ENCODE assay signal across 8 mouse cellular contexts in genomic region chr1:172650519-172651287, GRCm38 (mm10). TPM values are rescaled to one million over a fixed set of nuclear protein-coding genes. Genes with fewer than 3 reads are reported as not detected.
DNase-seq lines count a peak whose midpoint lies in the region; ATAC-seq and TF ChIP-seq lines count a peak whose summit lies in the region.
"Had no signal": no experiment of that assay in that cellular context is flagged by ENCODE, and none has a peak within 500 bp of the region (broad histone marks: within the 10 kb centered on the region; RNA-seq: fewer than 3 reads in every experiment).

No protein-coding gene starts in this region.

- no peak for ATAC-seq in inflammation-experienced regulatory T-cells, adult 6 months

- H3K36me3 ChIP-seq in limb, embryonic 10.5 days: no peaks in the 10 kb centered on the region

- peaks cover 9% of the 10 kb centered on the region for H3K4me1 ChIP-seq in bone marrow macrophage, adult 2 months (ENCODE audit: control insufficient read depth, insufficient read depth, low read length)
- H3K4me1 ChIP-seq in limb, embryonic 10.5 days: no peaks in the 10 kb centered on the region

- H3K4me3 ChIP-seq in layer of hippocampus, adult 2 months: no peak overlapping the region
- no peak overlapping the region for H3K4me3 ChIP-seq in bone marrow macrophage, adult 2 months (ENCODE audit: insufficient read depth, low read length)
- H3K4me3 ChIP-seq in limb, embryonic 10.5 days: no peak overlapping the region

- TF ChIP-seq CTCF in layer of hippocampus, adult 2 months (conservative IDR thresholded peaks at IDR 0.05): peak; percentile 81
- TF ChIP-seq CTCF in bone marrow macrophage, adult 2 months (IDR thresholded peaks at IDR 0.05; ENCODE audit: low read depth, low read length): peak; percentile 46

- 62% methylated on average over 8 of the region's 8 CpGs for WGBS in limb, embryonic 10.5 days

- no peak for TF ChIP-seq POLR2A in bone marrow macrophage, adult 2 months (IDR thresholded peaks at IDR 0.05; ENCODE audit: borderline replicate concordance, low read depth, low read length)

- H3K27ac ChIP-seq in layer of hippocampus, adult 2 months: no peak overlapping the region
- H3K27ac ChIP-seq in bone marrow macrophage, adult 2 months (ENCODE audit: insufficient read depth, low read depth, low read length): no peak overlapping the region
- no peak overlapping the region for H3K27ac ChIP-seq in limb, embryonic 10.5 days

- no peak for DNase-seq in layer of hippocampus, adult 2 months (ENCODE audit: low spot score in 2 of 2)
- DNase-seq in layer of hippocampus, adult 9-10 months (ENCODE audit: low spot score): no peak
- DNase-seq in NIH3T3 (ENCODE audit: low read depth): peak; percentile 29
- DNase-seq in limb, embryonic 10.5 days (ENCODE audit: low spot score): peak; percentile 29
- DNase-seq in frontal cortex, postnatal 36 days (ENCODE audit: low spot score in 2 of 2): no peak

- H3K9me3 ChIP-seq in limb, embryonic 10.5 days (replicated peaks): no peaks in the 10 kb centered on the region

- H3K27me3 ChIP-seq in limb, embryonic 10.5 days (ENCODE audit: low read depth, poor library complexity, severe bottlenecking): no peaks in the 10 kb centered on the region

RNA-seq across cellular contexts. Expression of gene Dusp23, which starts 17.9 kb away (rescaled TPM):
- 1 to 10 TPM; 6.6 to 7.5 TPM for total RNA-seq in layer of hippocampus, adult 2 months (2021)
- 9.4 and 11.2 TPM in 2 replicates for polyA plus RNA-seq in bone marrow macrophage, adult 2 months (2012; ENCODE audit: insufficient read depth, insufficient read length, missing spikeins)
- polyA plus RNA-seq in limb, embryonic 10.5 days (2016; fragmentation: Nextera tagmentation; extraction: Ambion mirVana): 8.6 and 12.0 TPM in 2 replicates
- polyA plus RNA-seq in inflammation-experienced regulatory T-cells, adult 6 months (2017; shearing (Covaris generic)): 1 to 10 TPM; 5.1 to 9.2 (median 5.5) TPM

RNA-seq across cellular contexts. Expression of gene Crp, which starts 47.2 kb away (rescaled TPM):
- not detected for total RNA-seq in layer of hippocampus, adult 2 months (2021)
- not detected in 2 replicates for polyA plus RNA-seq in bone marrow macrophage, adult 2 months (2012; ENCODE audit: insufficient read depth, insufficient read length, missing spikeins)
- polyA plus RNA-seq in limb, embryonic 10.5 days (2016; fragmentation: Nextera tagmentation; extraction: Ambion mirVana): not detected in 2 replicates
- not detected for polyA plus RNA-seq in inflammation-experienced regulatory T-cells, adult 6 months (2017; shearing (Covaris generic))
- polyA plus RNA-seq: limb, embryonic 14.5 days had no signal

RNA-seq across cellular contexts. Expression of gene Fcrl6, which starts 48.4 kb away (rescaled TPM):
- total RNA-seq in layer of hippocampus, adult 2 months (2021): not detected
- not detected in 2 replicates for polyA plus RNA-seq in bone marrow macrophage, adult 2 months (2012; ENCODE audit: insufficient read depth, insufficient read length, missing spikeins)
- polyA plus RNA-seq in limb, embryonic 10.5 days (2016; fragmentation: Nextera tagmentation; extraction: Ambion mirVana): 0.21 and 0.58 TPM in 2 replicates
- under 1 TPM in 1 of 3 experiments, not detected in 2; 0.28 TPM for polyA plus RNA-seq in inflammation-experienced regulatory T-cells, adult 6 months (2017; shearing (Covaris generic))

Comparison
In these comparisons a context has a peak if more than half of its experiments do, and no peak if none do; other contexts are left out.
1. DNase-seq: peak in NIH3T3 (single experiment) and limb, embryonic 10.5 days (single experiment); none in layer of hippocampus, adult 2 months (0 of 2), layer of hippocampus, adult 9-10 months (single experiment) and frontal cortex, postnatal 36 days (0 of 2).